Mouse (Mus musculus) megakaryocyte progenitor cell, adult 5-6 weeks (primary cell): ENCODE measurements at regions not wholly inside any gene's neighbourhood (a gene's known extent, or its start where the extent isn't known, plus 50 kb on each side); places are given as distances from the start of the nearest gene placed in this dataset.

Source experiments
- ATAC-seq: replicated peaks from 2 replicates; pipeline ENCODE4 v1.8.0; 2016; ENCODE audit warnings: mild to moderate bottlenecking, moderate TSS enrichment, inconsistent platforms; ENCODE audit not compliant: poor library complexity

GRCm38 (mm10) chr17:14610791-14611522, 83.1 kb downstream of the Thbs2 start:
- ATAC-seq: no peak

DNA sequence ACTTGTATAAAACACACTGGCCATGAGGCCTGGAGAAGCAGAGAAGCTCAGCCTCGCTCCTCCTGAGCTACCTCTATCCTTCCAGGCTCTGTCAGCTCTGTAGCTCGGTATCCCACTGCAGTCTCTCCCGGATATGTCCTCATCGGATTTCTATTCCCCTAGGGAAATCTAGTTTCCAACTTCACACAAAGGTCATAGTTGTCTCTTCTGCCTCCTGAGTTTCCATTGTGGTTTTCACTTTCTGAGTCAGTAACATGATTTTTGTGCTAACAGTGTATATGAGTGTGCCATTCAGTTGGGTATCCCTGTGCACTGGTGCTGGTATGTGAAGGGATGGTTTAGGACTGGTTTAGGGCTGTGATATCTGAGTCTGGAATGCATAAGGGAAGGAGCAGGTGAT, 85.2 kb downstream of the Thbs2 start:
- no peak for ATAC-seq

DNA sequence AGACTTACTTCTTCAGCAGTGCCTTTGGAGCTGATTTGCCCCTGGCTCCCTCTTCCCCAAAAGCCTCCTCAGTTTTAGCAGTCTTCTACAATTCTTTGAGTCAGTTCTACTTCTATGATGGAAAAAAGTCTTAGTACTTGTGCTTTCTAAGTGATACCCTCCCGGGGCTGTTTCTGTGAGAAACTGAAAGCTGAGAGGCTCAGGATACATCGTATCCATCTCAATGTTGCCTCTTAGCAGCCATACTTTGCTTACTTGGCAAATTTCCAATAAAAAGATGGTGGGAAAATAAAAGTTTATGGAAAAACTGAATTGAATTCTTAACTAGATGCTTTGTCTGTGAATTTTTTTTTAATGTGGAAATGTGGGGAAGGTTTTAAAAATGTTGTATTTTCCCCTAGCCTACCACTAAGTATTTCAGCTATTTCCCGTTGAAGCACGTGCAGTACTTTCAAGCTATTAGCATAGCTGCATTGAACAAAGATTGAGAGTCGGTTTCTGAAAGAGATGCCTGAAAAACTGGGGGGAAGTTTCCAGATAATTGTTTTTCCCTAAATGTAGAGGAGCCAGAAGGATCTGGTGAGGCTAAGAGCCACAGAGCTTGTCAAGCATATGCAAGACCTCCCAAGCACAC, 87.6 kb downstream of the Thbs2 start:
- ATAC-seq: no peak

- no peak for ATAC-seq
Measured at GRCm38 (mm10) chr17:14599681-14600080, 94.4 kb downstream of the Thbs2 start.

DNA sequence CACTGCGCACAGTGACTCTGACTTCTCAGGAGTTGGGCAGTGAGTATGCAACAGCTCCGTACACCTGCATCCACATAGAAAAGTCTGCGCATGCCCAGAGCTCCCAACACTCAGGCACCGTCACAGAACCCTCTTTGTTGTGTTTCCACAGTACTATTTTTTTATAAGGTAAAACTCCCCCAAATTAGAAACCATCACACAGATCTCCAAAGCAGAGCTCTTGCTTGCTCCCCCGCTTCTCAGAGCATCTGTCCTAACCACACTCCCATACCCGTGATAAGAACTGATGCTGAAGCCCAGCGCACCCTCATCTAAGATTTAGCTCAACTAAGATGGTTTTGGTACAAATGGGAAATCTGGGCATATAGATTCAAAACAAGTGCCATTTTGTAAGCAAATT, 97.6 kb downstream of the Thbs2 start:
- no peak for ATAC-seq

DNA sequence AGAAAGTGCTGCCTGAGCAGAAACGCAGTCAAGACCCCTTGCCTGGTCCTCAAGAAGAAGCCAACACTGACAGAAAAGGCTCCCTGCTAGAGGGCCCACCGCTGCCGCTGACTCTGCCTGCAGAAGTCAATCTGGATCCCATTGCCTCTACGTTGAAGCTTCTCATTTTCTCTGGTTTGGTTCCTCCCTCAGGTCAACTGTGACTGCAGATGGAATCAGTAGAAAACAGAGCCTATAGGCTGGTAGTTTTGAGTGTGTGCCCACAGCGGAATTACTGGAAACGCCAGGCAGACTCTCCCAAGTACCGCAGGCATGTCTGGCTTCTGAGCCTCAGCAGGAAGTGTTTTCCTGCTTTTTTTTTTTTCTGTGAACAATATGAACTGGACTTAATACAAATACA, 98.5 kb downstream of the Thbs2 start:
- ATAC-seq: no peak

DNA sequence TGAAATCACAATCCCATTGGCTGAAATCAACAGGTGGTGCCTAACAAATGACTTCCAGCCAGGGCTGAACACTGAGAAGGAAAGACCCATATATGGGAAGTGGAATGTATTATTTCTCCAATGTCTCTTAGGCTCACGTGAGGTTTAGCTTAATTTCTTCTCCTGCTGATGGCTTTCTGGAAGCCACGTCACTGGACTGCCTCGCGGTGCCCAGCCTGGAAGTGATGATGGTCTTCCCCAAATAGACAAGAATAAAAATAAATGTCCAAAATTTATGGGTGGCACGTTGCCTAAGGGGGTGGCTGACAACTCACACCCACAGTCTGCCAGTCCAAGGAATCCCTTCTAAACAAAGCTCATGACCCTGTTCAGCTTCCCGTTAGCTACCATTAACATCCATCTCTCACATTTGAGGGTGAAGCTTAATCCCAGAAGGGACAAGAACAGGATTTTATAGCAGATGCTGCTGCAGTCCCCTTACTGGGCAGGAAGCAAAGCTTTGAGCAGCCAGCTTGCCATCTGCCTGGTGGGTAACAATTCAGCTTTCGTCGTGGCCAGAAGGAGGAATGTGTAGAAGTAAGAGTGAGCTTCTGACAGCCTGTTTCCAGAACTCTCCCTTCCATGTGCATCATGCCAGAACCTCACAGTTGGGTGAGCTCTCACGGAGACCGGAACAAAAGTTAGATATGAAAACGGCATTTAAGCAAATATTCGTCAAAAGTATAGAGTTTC, 105.8 kb downstream of the Thbs2 start:
- ATAC-seq: no peak

DNA sequence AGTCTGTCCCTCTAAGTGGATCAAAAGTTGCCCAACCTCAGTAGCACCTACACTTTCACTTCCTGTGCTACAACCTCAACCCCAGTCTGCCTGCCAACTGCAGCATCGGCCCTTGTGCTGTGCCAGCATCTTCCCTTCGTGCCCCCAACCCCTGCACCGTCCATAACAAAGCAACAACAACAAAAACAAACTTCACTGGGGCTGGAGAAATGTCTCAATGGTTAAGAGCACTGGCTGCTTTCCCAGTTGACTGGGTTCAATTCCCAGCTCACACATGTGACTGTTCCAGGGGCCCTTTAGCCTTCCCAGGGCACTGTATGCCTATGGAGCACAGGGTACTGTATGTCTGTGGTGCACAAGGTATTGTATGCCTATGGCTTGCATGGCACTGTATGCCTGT, 114.4 kb downstream of the Thbs2 start:
- ATAC-seq: no peak

GRCm38 (mm10) chr17:14578721-14579120, 115.3 kb downstream of the Thbs2 start:
- no peak for ATAC-seq

GRCm38 (mm10) chr17:14578194-14578593, 115.8 kb downstream of the Thbs2 start:
- ATAC-seq: no peak

GRCm38 (mm10) chr17:14576159-14576558, 117.9 kb downstream of the Thbs2 start:
- ATAC-seq: no peak

DNA sequence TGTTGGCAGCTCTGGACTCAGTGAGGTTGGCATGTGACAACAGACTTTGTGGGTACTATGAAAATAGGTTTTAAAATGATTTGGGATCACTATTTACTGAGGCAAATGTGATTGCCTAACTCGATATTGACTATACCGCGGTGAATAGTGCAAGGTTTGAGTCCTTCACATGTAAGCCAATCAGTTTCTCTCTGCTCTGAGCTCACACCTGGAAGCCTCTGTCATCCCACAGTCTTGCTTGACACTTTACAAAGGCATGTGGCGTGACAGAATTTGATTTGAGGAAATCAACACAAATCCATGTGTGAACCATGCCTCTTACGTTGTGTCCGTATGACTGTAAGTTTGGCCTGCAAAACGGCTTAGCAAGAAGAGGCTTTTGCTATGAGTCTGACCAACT, 122.9 kb downstream of the Thbs2 start:
- ATAC-seq: no peak

GRCm38 (mm10) chr17:14570266-14570775, 123.7 kb downstream of the Thbs2 start:
- no peak for ATAC-seq

GRCm38 (mm10) chr17:14562191-14562590, 131.8 kb downstream of the Thbs2 start:
- ATAC-seq: no peak

GRCm38 (mm10) chr17:14557214-14557613, 136.8 kb downstream of the Thbs2 start:
- no peak for ATAC-seq

DNA sequence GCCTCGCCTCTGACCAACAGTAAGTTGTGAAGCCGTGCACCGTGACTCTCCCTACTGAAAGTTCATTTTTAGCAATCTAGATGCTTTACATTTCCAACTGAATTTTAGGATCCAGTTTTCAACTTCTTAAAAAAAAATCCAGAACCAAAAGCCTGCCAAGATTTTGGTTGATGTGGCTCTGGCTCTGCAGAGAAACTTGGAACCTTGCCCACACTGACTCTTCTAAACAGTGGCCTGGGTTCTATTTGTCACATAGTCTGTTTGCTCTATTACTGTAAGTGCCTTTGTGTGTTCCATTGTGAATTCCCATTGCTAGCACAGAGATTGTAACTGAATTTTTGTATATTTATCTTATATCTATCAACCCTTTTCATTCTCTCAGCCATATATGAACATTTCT, 140.8 kb downstream of the Thbs2 start:
- ATAC-seq: no peak

DNA sequence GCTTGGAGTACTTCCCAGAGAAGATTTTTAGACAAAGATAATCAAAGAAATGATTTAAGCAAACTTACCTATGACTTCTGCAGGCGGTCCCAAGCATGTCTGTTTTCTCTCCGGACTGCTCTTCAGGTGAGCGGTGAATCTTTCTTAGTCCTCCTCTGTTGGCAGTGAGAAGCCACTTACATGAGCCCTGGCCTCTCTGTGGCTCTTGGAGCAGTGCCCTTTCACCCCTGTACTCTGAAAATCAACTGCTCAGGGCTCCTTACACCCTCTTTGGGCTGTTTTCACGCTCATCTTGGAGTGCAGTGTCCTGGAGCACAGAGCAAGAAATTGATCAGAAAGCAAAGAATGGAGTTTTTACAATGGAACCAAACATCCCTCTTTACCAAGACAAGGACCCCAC, 142.0 kb downstream of the Thbs2 start:
- no peak for ATAC-seq

- ATAC-seq: no peak
Measured at GRCm38 (mm10) chr17:14551610-14552009, 142.4 kb downstream of the Thbs2 start.

DNA sequence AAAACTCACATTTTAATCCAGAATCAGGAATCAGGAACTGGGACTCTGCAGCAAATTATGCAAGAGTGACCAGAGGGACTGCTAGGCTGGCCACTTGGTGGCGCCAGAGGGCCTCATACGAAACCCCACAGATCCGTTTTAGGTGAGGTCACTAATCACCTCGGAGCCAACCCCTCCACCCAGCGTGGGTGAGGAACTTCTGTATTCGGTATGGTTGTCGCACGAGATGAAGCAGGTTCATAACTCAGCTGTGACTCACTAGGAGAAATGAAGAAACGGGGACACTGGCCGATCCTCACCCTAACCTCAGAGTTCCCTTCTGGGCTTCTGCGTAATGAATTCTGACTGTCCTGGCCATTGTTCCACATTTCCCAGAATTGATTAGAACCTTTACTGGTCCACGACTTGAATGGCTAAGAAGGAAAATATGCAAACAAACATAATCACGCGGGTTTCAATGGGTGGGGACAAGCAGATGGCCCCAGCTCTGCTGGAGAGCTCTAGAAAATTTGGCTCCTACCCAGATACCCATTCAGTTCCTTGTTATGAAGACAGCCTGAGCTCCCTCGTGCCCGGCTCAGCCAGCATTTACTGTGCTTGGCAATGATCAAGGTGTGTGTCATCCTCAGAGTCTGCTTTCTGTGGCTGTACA, 148.1 kb downstream of the Thbs2 start:
- ATAC-seq: peak; percentile 100

DNA sequence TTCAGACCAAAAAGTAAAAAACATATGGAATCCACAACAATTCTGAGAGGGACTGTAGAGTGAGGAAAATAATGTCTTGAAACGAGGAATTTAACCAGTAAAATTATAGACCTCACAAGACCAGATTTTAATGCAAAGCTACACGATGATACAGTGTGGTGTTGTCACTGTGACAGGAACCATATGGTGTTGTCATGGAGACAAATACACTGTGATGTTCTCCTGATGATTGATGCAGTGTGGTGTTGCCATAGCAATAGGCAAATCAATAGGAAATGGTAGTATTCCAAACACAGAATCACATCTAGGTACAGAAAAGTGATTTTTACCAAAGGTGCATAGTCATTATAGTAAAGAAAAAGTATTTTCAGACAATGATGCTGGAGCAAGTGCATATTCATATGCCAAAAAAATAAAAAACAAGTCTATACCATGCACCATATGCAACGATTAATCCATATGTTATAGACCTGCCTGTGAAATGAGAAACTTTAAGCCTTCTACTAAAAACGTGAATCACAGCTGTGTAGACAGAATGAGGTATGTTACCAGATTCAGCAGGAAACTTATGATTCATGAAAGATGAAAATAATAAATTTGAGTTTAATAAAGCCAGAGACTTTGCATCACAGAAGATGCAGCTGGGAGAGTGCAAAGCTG, 149.6 kb downstream of the Thbs2 start:
- no peak for ATAC-seq

DNA sequence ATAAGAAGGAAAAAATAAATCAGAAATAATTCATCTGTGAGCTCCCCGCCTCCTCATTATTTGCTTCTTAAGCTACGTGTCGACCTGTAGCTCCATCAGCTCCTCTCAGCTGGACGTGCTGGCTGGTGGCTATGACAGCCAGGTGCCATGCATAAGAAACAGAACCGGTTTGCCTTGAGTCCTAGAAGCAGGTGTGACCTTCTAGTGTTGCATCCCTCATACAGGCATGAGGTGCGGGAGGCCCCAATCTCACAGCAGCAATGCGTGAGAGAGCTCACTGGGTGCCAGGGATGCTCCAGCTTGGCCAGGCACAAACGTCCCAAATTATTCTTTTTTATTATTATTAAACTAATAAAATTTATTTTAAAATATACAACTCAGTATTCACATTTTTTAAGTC, 153.0 kb downstream of the Thbs2 start:
- ATAC-seq: no peak
